Mouse (Mus musculus) bone marrow, adult 2 months (tissue): ENCODE data around the gene Nek6.

Experiments
- CTCF ChIP-seq: fragments of 200-500 bp; IDR thresholded peaks from 2 replicates; pipeline ENCODE4 v1.5.1; 2011; ENCODE audit warnings: low read length, control low read depth; ENCODE audit not compliant: control insufficient read depth, insufficient read depth
- POLR2A ChIP-seq: fragments of 200-500 bp; IDR thresholded peaks from 2 replicates; pipeline ENCODE4 v1.6.1; 2011; ENCODE audit warnings: low read depth, mild to moderate bottlenecking, control low read depth, low read length, borderline replicate concordance; ENCODE audit not compliant: control insufficient read depth

GRCm38 (mm10) chr2:38541101-38541500, 29.7 kb downstream of the Nek6 start:
- TF ChIP-seq CTCF: no peak
- TF ChIP-seq POLR2A: no peak
